Mouse (Mus musculus) G1E-ER4 (cell line): ENCODE data around the gene Clcn1. TPM values are rescaled to one million over a fixed set of nuclear protein-coding genes. Genes with fewer than 3 reads are reported as not detected.

ENCODE experiments used
- GATA1 ChIP-seq: IDR thresholded peaks from one replicate; pipeline ENCODE4 v1.8.0; 2012; ENCODE audit warnings: low read length, inconsistent platforms
- polyA plus RNA-seq: library from polyadenylated mRNA; stranded (reverse); fragments of >175 nt; gene quantifications from 2 replicates; pipeline ENCODE4 v1.2.3, GENCODE M21; 2012

Clcn1 gene
- polyA plus RNA-seq, 1 experiment, result not detected

DNA sequence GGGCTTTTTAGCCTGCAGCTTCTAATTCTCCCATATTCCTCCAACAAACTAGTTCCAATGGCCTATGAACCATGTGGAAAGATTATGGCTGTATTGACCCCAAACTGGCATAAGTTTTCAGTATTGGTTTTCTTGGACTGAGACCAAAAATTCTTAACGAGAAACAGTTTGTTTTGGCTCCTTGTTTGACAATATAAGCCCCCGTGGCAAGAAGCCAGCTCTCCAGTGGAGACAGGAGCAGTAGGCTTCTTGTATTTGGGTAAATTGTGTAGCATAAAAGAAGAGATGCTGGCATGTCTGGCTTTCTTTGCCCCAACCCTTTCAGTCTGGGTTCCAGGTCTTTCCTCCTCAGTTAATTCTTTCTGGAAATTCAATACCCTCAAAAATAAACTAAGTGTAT, 10.3 kb upstream of the Clcn1 start:
- TF ChIP-seq GATA1, result no peak

DNA sequence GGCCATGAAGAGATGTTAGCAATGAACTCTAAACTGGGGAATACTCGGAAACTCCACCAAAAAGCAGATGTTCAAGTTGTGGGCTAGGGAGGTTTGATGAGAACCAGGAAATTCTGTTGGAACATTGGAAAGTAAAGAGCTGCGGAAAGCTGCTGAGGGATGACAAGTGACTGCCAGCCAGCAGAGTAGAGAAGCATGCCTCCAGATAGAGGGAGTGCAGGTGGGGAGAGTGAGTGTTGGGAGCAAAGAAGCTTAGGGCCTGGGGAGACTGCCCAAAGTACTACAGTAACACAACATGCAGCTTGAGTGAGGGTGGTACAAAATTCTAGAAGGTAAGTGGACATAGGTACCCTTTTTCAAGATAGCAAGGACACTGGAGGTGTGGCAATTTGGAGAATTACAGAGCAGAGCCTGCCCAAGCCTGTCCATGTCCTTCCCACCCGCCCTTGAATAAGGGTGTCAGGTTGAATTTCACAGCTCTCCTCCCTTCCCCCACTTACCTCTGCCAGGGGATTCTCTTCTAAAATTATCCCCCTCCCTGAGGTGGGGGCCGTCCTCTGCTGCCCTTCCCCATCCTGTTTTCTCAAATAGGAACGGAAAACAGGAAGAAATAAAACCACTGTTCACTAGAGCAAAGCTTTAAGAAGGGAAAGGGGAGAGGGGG, 3.5 kb upstream of the Clcn1 start:
- TF ChIP-seq GATA1, result no peak

DNA sequence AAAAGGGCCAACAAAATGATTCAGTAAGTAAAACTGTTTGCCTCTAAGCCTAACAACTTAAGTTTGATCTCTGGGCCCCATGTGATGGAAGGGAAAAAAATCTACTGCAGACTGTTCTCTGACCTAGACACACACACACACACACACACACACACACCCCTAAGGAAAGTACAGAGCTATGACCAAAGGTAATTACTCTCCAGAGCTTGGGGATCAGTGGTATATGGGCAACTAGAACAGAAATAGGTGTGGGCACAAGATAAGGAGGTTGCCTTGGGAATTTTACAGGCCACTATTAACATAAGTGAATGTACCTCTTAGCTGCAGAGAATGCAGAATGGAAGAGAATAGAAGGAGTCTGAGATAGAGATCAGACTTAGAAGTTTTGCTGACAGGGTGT, 1.1 kb downstream of the Clcn1 start:
- TF ChIP-seq GATA1, result no peak

DNA sequence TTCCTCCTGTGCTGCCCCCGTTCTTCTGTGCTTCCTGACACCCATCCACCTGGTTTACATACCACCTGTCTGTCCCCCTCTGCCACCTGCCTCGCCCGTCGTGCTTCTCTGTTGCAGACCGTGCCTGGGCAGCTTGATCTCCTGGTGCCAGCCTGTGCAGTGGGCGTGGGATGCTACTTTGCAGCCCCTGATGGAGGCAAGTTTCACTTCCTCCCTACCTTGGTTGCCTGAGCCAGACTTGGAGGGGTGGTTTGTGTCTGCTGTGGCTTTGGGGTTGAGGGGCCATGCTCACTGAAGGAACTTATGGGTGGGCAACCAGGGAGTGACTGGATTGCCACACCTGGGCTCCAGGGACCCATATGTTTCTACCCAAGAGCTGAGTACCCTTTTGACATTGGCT, 6.8 kb downstream of the Clcn1 start:
- TF ChIP-seq GATA1, result no peak

DNA sequence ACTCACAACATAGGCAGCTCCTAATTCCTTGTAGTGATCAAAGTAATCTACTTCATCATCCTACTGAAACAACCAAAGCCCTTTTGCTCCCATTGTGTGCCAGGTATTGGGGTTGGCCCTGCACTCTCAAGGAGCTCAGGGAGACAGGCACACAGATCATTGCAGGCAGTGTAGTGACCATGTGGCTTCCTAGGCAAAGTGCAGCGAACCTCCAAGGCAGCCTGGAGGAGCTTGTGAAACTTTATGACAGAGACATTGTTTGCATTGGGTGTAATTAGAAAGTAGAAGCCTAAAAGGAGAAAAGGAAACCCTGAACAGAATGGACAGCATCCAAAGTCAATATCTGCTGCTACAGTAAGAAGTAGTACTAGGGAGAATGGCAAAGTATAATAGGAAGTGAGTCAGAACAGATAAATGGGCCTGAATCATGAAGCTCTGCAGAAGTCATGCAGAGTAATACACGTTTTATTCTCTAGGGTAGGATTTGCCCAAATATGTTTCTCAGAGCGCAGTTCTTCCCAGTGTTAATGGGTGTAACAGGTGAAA, 9.1 kb downstream of the Clcn1 start:
- TF ChIP-seq GATA1, result no peak

DNA sequence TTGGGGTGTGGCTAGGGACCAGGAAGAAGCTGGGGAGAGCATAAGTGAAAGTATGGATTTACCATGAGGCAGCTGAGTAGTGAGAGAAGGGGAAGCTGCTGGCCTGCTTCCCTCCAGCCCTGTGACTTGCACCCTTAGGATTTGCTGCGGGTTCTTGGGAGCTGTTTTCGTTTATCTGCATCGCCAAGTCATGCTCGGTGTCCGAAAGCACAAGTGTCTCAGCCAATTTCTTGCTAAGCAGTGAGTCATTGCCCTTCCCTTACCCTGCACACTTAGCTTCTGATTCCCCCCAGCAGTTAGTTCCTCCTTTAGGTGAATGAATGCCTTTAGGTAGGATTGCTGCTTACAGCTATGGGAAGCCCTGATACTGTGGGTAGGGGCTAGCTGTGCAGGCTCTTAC, 12.9 kb downstream of the Clcn1 start:
- no peak for TF ChIP-seq GATA1

DNA sequence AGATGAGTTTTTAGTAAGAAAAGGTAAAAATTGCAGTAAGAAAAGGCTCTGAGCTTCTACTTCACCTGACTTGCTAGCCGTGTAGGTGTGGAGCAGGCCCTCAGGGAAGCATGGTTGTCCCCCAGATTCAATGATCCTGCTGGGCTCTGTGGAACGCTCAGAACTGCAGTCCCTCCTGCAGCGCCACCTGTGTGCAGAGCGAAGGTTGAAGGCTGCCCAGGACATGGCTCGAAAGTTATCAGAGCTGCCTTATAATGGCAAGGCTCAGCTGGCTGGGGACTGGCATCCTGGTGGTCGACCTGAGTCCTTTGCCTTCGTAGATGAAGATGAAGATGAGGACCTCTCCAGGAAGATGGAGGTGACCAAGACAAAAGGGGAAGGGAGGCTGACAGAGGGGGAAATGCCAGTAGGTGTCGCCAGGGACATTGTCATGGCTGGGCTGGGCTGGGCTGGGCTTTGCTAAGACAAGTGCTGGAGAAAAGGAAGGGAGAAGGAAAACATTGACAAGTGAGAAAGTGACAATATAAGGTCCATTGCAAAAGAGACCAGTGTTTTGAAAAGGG, 23.4 kb downstream of the Clcn1 start:
- TF ChIP-seq GATA1, result no peak

DNA sequence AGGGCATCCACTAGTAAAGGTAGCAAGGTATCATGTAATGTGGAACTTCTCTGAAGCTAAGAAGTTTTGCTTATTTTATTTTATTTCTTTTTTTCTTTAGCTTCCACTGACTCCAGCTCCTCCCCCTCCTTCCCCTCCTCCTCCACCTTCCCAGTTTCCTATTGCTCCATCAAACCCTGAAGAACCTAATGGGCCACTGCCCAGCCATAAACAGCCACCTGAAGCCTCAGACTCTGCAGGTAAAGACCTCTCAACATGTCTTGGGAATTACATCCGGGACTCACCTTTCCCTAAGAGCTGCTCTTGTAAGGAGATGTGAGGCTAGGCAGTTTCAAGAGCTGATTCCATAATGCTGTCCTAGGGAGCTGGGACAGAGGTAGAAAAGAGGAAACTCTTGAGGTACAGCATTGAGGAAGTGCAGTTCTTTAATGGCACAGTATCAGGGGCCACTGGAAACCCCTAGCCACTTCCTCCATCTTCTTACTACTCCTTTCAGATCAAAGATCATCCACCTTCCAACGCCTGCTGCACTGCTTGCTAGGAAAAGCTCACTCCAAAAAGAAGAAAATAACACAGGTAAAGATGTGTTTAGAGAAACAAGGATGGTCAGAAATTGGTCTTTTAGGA, 24.1 kb downstream of the Clcn1 start:
- TF ChIP-seq GATA1, result no peak

DNA sequence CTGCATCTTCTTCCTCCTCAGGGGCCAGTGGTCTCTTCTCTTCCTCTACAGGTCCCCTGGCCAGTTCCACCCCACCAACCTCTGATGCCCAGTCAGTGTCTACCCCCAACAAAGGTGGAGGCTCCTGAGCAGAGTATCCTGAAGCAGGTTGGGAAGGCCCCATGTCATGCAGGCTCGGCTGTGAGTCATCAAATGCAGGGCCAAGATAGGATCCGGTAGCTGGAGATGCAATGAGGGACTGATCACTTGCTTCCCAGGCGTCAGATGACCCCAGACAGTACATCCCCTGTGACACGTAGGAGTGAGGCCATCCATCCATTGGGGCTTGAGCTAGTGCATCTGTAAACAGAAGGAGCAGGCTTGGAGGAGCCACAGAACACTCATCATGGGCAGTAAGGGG, 31.8 kb downstream of the Clcn1 start:
- TF ChIP-seq GATA1, result no peak

DNA sequence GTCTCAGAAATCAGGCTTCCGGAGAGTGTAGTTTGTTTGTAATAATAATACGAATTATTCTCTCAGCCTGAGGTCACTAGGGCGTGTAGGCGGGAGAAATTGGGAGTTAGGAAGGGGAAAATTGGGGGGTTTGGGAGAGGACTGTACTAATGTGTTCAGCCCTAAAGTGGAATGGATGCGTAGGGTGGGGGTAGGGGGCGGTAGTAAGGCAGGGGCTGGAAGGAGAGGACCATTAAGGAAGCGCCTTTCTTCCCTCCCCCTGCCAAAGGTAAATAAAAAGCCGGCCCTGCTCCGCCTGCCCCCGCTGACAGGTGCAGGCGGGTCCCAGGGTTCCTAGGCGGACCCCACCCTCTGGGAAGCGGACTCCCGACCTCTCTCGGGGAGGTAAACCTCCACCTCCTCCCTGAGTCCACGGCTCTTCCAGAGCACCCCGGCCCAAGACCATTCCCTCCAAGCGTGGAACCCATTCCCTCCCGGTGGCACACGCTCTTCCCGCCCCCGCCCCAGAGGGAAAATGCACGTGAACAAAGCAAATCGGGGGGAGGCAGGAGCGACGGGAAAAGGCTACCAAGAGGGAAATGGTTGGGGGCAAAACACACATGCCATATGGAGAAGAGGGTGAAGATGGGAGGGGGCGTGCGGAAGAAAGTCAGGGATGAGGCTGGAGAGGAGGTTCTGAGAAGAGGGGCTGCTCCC, 37.0 kb downstream of the Clcn1 start:
- TF ChIP-seq GATA1, result no peak

DNA sequence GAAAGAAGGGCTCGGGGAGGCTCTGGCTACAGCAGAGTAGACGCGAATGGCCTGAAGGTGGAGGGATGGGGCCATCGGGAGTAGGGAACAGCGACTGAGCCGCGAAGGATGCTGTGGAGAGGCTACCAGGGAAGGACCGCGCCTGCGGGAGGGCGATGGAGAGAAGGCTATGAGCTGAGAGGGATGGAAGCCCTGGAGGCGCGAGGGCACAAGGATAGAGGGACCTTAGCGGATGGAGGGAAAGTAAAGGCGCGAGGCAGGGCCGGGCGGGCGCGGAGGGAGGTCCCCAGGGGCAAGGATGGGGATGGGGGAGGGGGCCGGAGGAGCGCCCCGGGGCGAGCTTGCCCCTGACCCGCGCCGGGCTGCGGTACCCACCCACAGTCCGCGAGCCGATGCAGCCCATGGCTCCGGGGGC, 37.6 kb downstream of the Clcn1 start:
- no peak for TF ChIP-seq GATA1

DNA sequence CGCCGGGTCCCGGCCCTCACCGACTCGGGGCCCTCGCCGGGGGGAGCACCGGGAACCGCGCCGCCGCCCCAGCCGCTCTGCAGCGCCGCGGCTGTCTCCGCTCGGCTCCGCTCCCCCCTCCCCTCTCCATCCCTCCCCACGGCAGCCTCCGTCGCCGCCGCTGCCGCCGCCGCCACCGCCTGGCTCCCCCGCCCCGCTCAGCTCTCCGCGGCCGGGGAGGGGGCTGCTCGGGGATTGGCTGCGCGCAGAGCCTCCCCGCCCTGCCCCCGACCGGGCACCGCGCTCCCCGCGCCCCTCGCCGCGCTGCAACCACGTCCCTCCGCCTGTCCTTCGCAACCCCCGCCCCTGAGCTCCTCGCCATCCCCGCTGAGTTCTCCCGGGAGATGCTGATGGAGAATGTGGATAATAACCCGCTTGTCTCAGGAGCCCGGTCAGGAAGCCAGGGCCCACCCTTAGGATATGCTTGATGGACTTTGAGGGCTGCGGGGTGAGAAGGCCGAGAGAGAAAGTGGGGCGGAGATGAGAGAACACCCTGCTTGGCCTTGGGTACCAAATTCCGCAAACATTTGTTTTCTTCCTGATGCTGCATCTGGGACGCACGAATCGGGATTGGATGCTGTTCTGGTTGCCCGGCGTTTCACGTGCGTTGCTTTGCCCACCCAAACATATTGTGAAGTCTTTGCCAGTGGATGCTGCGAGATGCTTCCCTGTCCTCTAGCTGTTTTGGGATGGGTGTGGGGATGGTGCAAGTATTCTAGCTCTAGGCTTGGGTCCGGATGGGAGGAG, 38.2 kb downstream of the Clcn1 start, which contains the start of gene Fam131b:
Gene Fam131b (minus strand): TSS at position 162 of the 786 bp plus-strand sequence.
- TF ChIP-seq GATA1, result no peak

DNA sequence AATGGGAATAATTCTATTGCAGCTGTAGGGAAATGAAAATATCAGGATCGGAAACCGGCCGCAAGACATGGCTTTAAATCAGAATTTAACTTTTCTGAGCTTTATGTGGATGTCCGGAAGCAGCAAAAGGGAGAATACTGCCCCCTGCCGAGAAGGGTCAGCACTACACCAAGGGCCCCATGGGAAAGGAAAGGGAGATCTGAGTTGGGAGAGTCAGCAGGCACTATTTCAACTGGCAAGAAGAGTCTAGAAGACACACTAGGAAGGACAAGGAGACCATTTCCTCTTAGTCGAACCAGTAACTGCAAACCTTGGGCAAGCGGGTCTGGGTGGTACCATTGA, 38.8 kb downstream of the Clcn1 start:
- TF ChIP-seq GATA1, result no peak

DNA sequence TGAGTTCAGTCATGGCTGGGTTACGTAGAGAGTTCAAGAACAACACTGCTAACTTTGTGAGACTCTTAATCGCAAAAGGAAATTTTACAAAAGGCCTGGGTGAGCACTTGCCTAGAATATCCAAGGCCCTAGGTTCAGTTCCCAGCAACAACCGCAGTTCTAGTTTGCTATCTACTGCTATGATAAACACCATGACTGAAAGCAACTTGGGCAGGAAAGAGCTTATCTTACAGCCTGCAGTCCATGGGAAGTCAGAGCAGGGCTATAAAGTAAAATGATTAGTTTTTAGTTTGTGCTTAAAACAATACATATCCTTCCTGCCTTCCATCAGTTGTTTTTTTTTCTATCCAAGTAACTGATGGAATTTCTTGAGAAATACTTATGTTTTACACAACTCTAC, 40.0 kb downstream of the Clcn1 start:
- TF ChIP-seq GATA1, result no peak

DNA sequence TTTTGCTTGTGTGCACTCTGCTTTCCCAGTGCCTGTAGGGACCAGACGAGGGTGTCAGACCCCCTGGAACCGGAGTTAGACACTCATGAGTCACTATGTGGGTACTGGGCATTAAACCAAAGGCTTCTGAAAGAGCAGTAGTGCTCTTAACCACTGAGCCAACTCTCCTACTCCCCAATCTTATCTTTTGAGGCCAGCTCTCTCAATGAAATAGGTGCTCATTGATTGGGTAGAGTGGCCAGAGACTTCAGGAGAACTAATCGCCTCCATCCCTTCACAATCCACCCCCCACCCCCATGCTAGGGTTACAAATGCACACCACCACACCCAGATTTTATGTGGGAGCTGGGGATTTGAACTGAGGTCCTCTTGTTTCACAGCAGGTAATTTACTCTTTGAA, 42.3 kb downstream of the Clcn1 start:
- TF ChIP-seq GATA1, result no peak
